Mouse (Mus musculus) retina, embryonic 14.5 days (tissue): ENCODE data around the gene Gpr4.

Experiments
- DNase-seq: peaks from one replicate; pipeline ENCODE4 v3.0.0-alpha.2; 2015; ENCODE audit warnings: low spot score

Gene Gpr4

GRCm38 (mm10) chr7:19265928-19266822 is 53.8 kb downstream of the Gpr4 start:
- DNase-seq, result no peak

- DNase-seq, result no peak
Observed at GRCm38 (mm10) chr7:19267051-19267450, 54.7 kb downstream of the Gpr4 start.

- DNase-seq, result no peak
Observed at GRCm38 (mm10) chr7:19268993-19269681, 56.8 kb downstream of the Gpr4 start.

- DNase-seq, result peak; percentile 57
Observed at GRCm38 (mm10) chr7:19269721-19270441, 57.5 kb downstream of the Gpr4 start.

GRCm38 (mm10) chr7:19270509-19271237 is 58.3 kb downstream of the Gpr4 start:
- DNase-seq, result no peak

GRCm38 (mm10) chr7:19271238-19272172 is 59.2 kb downstream of the Gpr4 start, which contains the start of gene Vasp:
Gene Vasp (minus strand): TSS chr7:19271817.
- peak; percentile 81 for DNase-seq

- DNase-seq, result peak; percentile 71
Observed at GRCm38 (mm10) chr7:19272173-19272764, 59.9 kb downstream of the Gpr4 start.
